In genomic region chr17:32256896-32257295, GRCm38 (mm10) we compare ENCODE assay signal across 22 mouse cellular contexts. TPM values are rescaled to one million over a fixed set of nuclear protein-coding genes. Genes with fewer than 3 reads are reported as not detected.
DNase-seq lines count a peak whose midpoint lies in the region; ATAC-seq and TF ChIP-seq lines count a peak whose summit lies in the region.
"Had no signal": no experiment of that assay in that cellular context is flagged by ENCODE, and none has a peak within 500 bp of the region (broad histone marks: within the 10 kb centered on the region; RNA-seq: fewer than 3 reads in every experiment).

No protein-coding gene starts in this region.

- no peak for TF ChIP-seq POLR2A in liver, adult 2 months (IDR thresholded peaks at IDR 0.05; ENCODE audit: extremely low read depth, insufficient read depth, low read length)

- no peak for ATAC-seq in heart, embryonic 11.5 days (replicated peaks; ENCODE audit: insufficient number of reproducible peaks, low FRiP score, low TSS enrichment)
- no peak for ATAC-seq in heart, embryonic 13.5 days (ENCODE audit: extremely low read depth, insufficient number of reproducible peaks, low FRiP score, low TSS enrichment)
- no peak for ATAC-seq in liver, postnatal 0 days
- ATAC-seq: forebrain, embryonic 14.5 days had no signal

- intact Hi-C loops in heart, postnatal 14 days (cut with DNase I): no loop called here

- H3K4me2 ChIP-seq in heart, embryonic 11.5 days: no peak overlapping the region
- no peak overlapping the region for H3K4me2 ChIP-seq in heart, embryonic 13.5 days
- no peak overlapping the region for H3K4me2 ChIP-seq in liver, postnatal 0 days (ENCODE audit: low read depth, low read length)
- H3K4me2 ChIP-seq: embryonic facial prominence, embryonic 13.5 days; embryonic facial prominence, embryonic 15.5 days; forebrain, embryonic 12.5 days had no signal

- H3K9ac ChIP-seq in heart, embryonic 11.5 days (ENCODE audit: low read depth, low read length): no peak overlapping the region
- H3K9ac ChIP-seq in heart, embryonic 13.5 days: no peak overlapping the region
- H3K9ac ChIP-seq in liver, adult 2 months (ENCODE audit: low read depth, low read length): no peak overlapping the region
- no peak overlapping the region for H3K9ac ChIP-seq in liver, postnatal 0 days (replicated peaks)
- H3K9ac ChIP-seq: embryonic facial prominence, embryonic 13.5 days; embryonic facial prominence, embryonic 15.5 days; forebrain, embryonic 12.5 days had no signal

- H3K4me1 ChIP-seq in heart, embryonic 11.5 days (ENCODE audit: control insufficient read depth, insufficient read depth, low read length): peaks cover 23% of the 10 kb centered on the region
- H3K4me1 ChIP-seq in heart, embryonic 13.5 days: peaks cover 53% of the 10 kb centered on the region
- H3K4me1 ChIP-seq in liver, adult 2 months (ENCODE audit: control insufficient read depth, insufficient read depth, low read length): peaks cover 25% of the 10 kb centered on the region
- H3K4me1 ChIP-seq in liver, postnatal 0 days (ENCODE audit: insufficient read depth): peaks cover 21% of the 10 kb centered on the region

- 0 out of 2 replicates have a peak overlapping the region, but pooled peaks have one; percentile 76 for H3K27ac ChIP-seq in heart, embryonic 11.5 days (ENCODE audit: low read depth, low read length)
- H3K27ac ChIP-seq in heart, embryonic 13.5 days (replicated peaks): peak overlapping the region; percentile 83
- H3K27ac ChIP-seq in liver, adult 2 months (replicated peaks; ENCODE audit: insufficient read depth, low read depth, low read length): no peak overlapping the region
- no peak overlapping the region for H3K27ac ChIP-seq in liver, postnatal 0 days (ENCODE audit: low read depth)
- H3K27ac ChIP-seq: embryonic facial prominence, embryonic 13.5 days; embryonic facial prominence, embryonic 15.5 days; forebrain, embryonic 10.5 days; forebrain, embryonic 12.5 days had no signal

- no peaks in the 10 kb centered on the region for H3K36me3 ChIP-seq in heart, embryonic 11.5 days (ENCODE audit: control insufficient read depth, insufficient read depth, low read length)
- H3K36me3 ChIP-seq in heart, embryonic 13.5 days: peaks cover 26% of the 10 kb centered on the region
- H3K36me3 ChIP-seq in liver, adult 2 months (ENCODE audit: control insufficient read depth, insufficient read depth, low read length): peaks cover 5% of the 10 kb centered on the region
- 0 out of 2 replicates have a peak, but pooled peaks cover 4% of the 10 kb centered on the region for H3K36me3 ChIP-seq in liver, postnatal 0 days (replicated peaks; ENCODE audit: insufficient read depth, low read length)

- H3K27me3 ChIP-seq in heart, embryonic 11.5 days (ENCODE audit: control insufficient read depth, insufficient read depth, low read length): no peaks in the 10 kb centered on the region
- no peaks in the 10 kb centered on the region for H3K27me3 ChIP-seq in heart, embryonic 13.5 days (replicated peaks)
- H3K27me3 ChIP-seq in liver, adult 2 months (ENCODE audit: control insufficient read depth, insufficient read depth, low read length): no peaks in the 10 kb centered on the region
- no peaks in the 10 kb centered on the region for H3K27me3 ChIP-seq in liver, postnatal 0 days (ENCODE audit: insufficient read depth, low read length)
- H3K27me3 ChIP-seq: embryonic facial prominence, embryonic 13.5 days; embryonic facial prominence, embryonic 15.5 days; forebrain, embryonic 12.5 days had no signal

- no peak for TF ChIP-seq CTCF in liver, adult 2 months (IDR thresholded peaks at IDR 0.05; ENCODE audit: low read depth, low read length)
- no peak for TF ChIP-seq CTCF in liver, postnatal 0 days (IDR thresholded peaks at IDR 0.05; ENCODE audit: low read depth)

- no peak for TF ChIP-seq EP300 in liver, postnatal 0 days (IDR thresholded peaks at IDR 0.05; ENCODE audit: low read depth)

- WGBS in heart, embryonic 11.5 days (ENCODE audit: insufficient replicate concordance): 76% methylated on average over 2 of the region's 2 CpGs
- 78% methylated on average over 2 of the region's 2 CpGs for WGBS in heart, embryonic 13.5 days
- 28% methylated on average over 2 of the region's 2 CpGs for WGBS in liver, adult 2 months
- WGBS in liver, postnatal 0 days (ENCODE audit: insufficient replicate concordance): 78% methylated on average over 2 of the region's 2 CpGs

- H3K9me3 ChIP-seq in heart, embryonic 11.5 days (replicated peaks; ENCODE audit: control insufficient read depth, low read length): no peaks in the 10 kb centered on the region
- H3K9me3 ChIP-seq in heart, embryonic 13.5 days: no peaks in the 10 kb centered on the region
- no peaks in the 10 kb centered on the region for H3K9me3 ChIP-seq in liver, postnatal 0 days (ENCODE audit: low read length)
- H3K9me3 ChIP-seq: embryonic facial prominence, embryonic 13.5 days; embryonic facial prominence, embryonic 15.5 days; forebrain, embryonic 10.5 days; forebrain, embryonic 12.5 days had no signal

- DNase-seq in heart, postnatal 14 days: no peak
- no peak for DNase-seq in heart, adult 8-10 months (ENCODE audit: low spot score)
- peak; percentile 63 for DNase-seq in liver, adult 2 months (ENCODE audit: extremely low read depth, low read depth, low spot score)
- DNase-seq in liver, postnatal 0 days: no peak
- DNase-seq: adrenal gland, adult 2 months; adrenal gland, postnatal 10 days; adrenal gland, postnatal 25 days; cerebellum, adult 11 months; cerebellum, adult 18-20 months; cerebellum, adult 8-10 months; cerebellum, adult 9-11 months; cerebellum, postnatal 14 days; cerebellum, postnatal 36 days; embryo, embryonic 11 days had no signal

- peaks cover 49% of the 10 kb centered on the region for H3K79me2 ChIP-seq in liver, adult 2 months (ENCODE audit: control insufficient read depth, insufficient read depth, low read length)

- H3K4me3 ChIP-seq in heart, embryonic 11.5 days (ENCODE audit: low read depth, low read length): no peak overlapping the region
- H3K4me3 ChIP-seq in heart, embryonic 13.5 days: no peak overlapping the region
- no peak overlapping the region for H3K4me3 ChIP-seq in liver, adult 2 months (ENCODE audit: insufficient read depth, low read depth, low read length)
- no peak overlapping the region for H3K4me3 ChIP-seq in liver, postnatal 0 days (ENCODE audit: low read depth, low read length)
- H3K4me3 ChIP-seq: embryonic facial prominence, embryonic 13.5 days; embryonic facial prominence, embryonic 15.5 days; erythroblast, embryonic 14.5 days; forebrain, embryonic 10.5 days; forebrain, embryonic 12.5 days had no signal

RNA-seq across cellular contexts. Expression of gene Brd4, which starts 27.6 kb away (rescaled TPM):
- 67.1 and 76.2 TPM in 2 replicates for polyA plus RNA-seq in heart, embryonic 11.5 days (2014; fragmentation: Nextera tagmentation; extraction: Ambion mirVana)
- 10 to 100 TPM; 64.0 to 67.4 TPM for total RNA-seq in heart, postnatal 14 days (2021)
- polyA plus RNA-seq in heart, embryonic 13.5 days (2015; fragmentation: Nextera tagmentation; extraction: Ambion mirVana): 58.8 and 64.2 TPM in 2 replicates
- total RNA-seq in heart, adult 8-10 months (2022): 10 to 100 TPM; 48.1 to 61.7 (median 48.7) TPM
- 10.5 and 18.6 TPM in 2 replicates for total RNA-seq in liver, adult 2 months (2014; rRNA removed)
- polyA plus RNA-seq in liver, adult 2 months (2012; rRNA removed): 18.3 and 18.4 TPM in 2 replicates
- polyA plus RNA-seq in liver, postnatal 0 days (2015; fragmentation: Nextera tagmentation; extraction: Ambion mirVana): 20.2 and 20.7 TPM in 2 replicates

Comparison
In these comparisons a context has a peak if more than half of its experiments do, and no peak if none do; other contexts are left out.
1. H3K27ac ChIP-seq: peak in heart, embryonic 11.5 days (single experiment) and heart, embryonic 13.5 days (single experiment); none in liver, adult 2 months (single experiment) and liver, postnatal 0 days (single experiment).